Comparison of ENCODE assay signal across 10 mouse cellular contexts in the genomic region with DNA sequence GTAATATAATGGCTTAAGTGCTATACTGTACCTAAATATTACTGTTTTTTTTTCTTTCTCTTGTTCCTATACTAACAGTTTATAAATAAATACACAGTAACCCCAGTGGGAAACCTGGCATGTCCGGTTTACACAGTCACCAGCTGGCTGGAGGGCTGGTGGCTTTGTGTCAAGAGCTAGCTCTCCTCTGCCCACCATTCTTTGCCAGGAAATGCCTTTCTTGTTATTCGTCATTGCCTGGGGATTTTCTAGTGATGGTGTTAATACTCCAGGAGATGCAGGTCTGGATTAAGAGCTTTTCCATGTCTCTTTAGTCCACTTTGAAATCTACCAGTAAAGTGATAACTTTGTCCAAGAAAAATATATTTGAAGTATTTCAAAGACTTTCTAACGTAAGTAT.
DNase-seq lines count a peak whose midpoint lies in the region; ATAC-seq and TF ChIP-seq lines count a peak whose summit lies in the region.
"Had no signal": no experiment of that assay in that cellular context is flagged by ENCODE, and none has a peak within 500 bp of the region (broad histone marks: within the 10 kb centered on the region; RNA-seq: fewer than 3 reads in every experiment).

No protein-coding gene starts in this region.

- H3K27ac ChIP-seq in kidney, embryonic 15.5 days, result no peak overlapping the region
- peak overlapping the region; percentile 43; the same call in 1 of the 2 replicates for H3K27ac ChIP-seq in gastrocnemius, adult 2 months
- H3K27ac ChIP-seq: hindbrain, embryonic 12.5 days; left cerebral cortex, adult 2 months had no signal

- H3K27me3 ChIP-seq in kidney, embryonic 15.5 days, result no peaks in the 10 kb centered on the region
- H3K27me3 ChIP-seq: hindbrain, embryonic 12.5 days had no signal

- H3K36me3 ChIP-seq in kidney, embryonic 15.5 days, result no peaks in the 10 kb centered on the region
- H3K36me3 ChIP-seq: hindbrain, embryonic 12.5 days had no signal

- H3K4me3 ChIP-seq in kidney, embryonic 15.5 days (replicated peaks), result no peak overlapping the region
- no peak overlapping the region for H3K4me3 ChIP-seq in gastrocnemius, adult 2 months
- H3K4me3 ChIP-seq: hindbrain, embryonic 12.5 days; left cerebral cortex, adult 2 months had no signal

- no peaks in the 10 kb centered on the region for H3K9me3 ChIP-seq in kidney, embryonic 15.5 days (replicated peaks)
- H3K9me3 ChIP-seq: hindbrain, embryonic 12.5 days had no signal

- no peak for ATAC-seq in kidney, embryonic 15.5 days (replicated peaks; ENCODE audit: low FRiP score)
- ATAC-seq: forebrain, postnatal 0 days had no signal

- H3K9ac ChIP-seq in kidney, embryonic 15.5 days, result no peak overlapping the region
- H3K9ac ChIP-seq: forebrain, postnatal 0 days; hindbrain, embryonic 12.5 days had no signal

- peak; percentile 35 for DNase-seq in kidney, postnatal 10 days
- DNase-seq in cerebellum, adult 11-12 months, result peak; percentile 72
- DNase-seq in gastrocnemius, adult 2 months, result peak; percentile 51
- DNase-seq in lung, postnatal 36 days, result peak; percentile 65
- no peak for DNase-seq in natural killer cell, adult 2 months (ENCODE audit: low spot score in 2 of 2)
- DNase-seq in thymus, postnatal 36 days, result no peak
- DNase-seq: forebrain, postnatal 0 days had no signal

- 48% methylated on average over 3 of the region's 3 CpGs for whole genome bisulfite sequencing in kidney, embryonic 15.5 days

- intact Hi-C loops in gastrocnemius, adult 2 months (cut with DNase I), result no loop called here

- no peaks in the 10 kb centered on the region for H3K4me1 ChIP-seq in kidney, embryonic 15.5 days
- H3K4me1 ChIP-seq: hindbrain, embryonic 12.5 days had no signal

- TF ChIP-seq CTCF in gastrocnemius, adult 2 months (IDR thresholded peaks at IDR 0.05), result no peak

- no peak overlapping the region for H3K4me2 ChIP-seq in kidney, embryonic 15.5 days
- H3K4me2 ChIP-seq: hindbrain, embryonic 12.5 days had no signal

Comparison
In these comparisons a context has a peak if more than half of its experiments do, and no peak if none do; other contexts are left out.
1. DNase-seq: peak in kidney, postnatal 10 days (single experiment), cerebellum, adult 11-12 months (single experiment), gastrocnemius, adult 2 months (single experiment) and lung, postnatal 36 days (single experiment); none in natural killer cell, adult 2 months (0 of 2) and thymus, postnatal 36 days (0 of 2).